Mouse (Mus musculus): ENCODE data around the gene Slc22a2.
"Not testable (repeated sequence)": the region's sequence is repeated elsewhere in the genome, so short reads cannot be mapped to it uniquely, and the experiment has no call there.

Gene Slc22a2

DNA sequence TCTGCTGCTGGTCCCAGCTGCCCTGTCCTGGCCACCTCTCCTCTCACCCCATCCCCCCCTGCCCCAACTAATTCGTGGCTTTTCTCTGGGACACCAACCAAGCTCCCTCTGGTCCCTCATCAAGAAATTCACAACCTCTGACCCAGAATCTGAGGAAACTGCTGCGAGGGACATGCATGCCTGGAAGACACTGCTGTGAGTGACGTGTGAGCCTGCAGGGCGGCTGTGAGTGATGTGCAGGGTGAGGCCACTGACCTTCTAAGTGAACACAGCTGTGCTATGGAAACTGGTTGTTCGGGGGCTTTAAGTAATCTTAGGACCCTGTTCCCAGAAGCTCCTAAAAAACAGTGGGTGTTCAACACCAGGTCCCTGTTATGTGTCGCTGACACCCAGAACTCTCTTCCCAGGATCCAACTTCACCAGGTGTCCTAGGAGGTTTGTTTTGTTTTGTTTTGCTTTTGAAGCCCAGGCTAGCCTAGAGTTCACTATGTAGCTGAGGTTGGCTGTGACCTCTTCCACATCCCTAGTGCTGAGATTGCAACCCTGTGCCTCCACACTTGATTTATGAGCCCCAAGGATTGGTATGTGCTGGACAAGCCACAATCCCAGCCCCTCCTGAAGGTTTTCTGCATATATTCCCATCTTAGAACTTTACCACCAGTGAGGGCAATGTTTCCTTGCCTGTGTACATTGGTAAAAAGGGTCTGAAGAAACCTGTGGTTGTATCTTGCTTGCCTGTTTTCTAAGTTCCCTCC lies 47.2 kb downstream of the Slc22a2 start:
- no peak for DNase-seq (ENCODE audit: low spot score in 2 of 2)

DNA sequence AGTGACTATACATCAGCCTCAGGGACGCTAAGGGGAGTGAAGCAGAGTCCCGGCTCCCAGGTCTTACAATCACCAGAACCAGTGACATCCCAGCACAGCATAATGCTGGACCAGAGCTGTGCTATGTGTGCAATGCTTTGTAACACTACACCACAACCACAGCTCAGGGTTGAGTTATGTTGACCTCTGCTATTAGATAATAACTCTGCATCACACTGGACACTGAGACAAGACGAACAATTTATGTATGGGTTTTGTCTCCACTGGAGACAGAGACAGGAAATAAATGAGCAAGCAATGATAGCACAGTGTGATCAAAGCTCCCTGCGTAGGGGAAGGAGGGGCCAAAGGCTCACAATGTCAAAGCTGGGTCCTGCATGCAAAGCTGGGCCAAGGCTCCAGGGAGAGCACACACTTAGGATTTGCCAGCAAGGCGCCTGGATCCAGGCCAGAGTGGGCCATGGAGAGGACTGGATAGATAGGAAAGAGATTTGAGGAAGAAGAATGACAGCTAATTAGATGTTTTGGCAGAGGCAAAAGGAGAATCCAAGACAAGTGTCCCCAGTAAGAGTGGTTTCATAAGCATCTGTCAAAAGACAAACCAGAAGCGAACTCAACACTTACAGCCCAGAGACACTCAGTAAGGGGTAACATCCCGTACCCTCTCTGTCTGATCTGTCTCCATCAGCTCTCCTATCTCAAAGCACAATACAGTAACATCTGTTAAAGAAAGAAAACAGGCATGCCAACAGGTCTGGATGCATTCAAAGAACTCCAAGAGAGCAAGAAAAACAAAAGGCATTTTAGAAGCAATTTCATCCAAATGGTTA lies 48.1 kb downstream of the Slc22a2 start:
- no peak for DNase-seq (ENCODE audit: low spot score in 2 of 2)

DNA sequence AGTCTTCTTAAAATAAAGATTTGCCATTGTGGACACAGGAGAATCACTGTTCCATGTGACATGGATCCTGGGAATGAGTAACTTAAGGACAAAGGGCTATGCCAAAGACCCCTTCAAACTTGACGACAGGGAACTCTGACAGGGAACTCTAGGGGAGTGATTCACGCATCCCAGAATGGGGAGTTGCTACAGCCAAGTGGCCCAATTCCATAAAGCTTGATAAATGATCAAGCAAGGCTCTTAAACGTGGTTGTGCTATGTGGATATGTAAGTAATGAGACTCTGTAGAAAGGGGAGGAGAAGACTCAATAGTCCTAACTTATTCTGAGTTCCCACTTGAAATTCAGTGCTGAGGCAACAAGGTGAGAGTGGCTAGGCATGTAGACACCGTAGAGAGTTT lies 50.9 kb downstream of the Slc22a2 start:
- no peak for DNase-seq (ENCODE audit: low spot score in 2 of 2)

DNA sequence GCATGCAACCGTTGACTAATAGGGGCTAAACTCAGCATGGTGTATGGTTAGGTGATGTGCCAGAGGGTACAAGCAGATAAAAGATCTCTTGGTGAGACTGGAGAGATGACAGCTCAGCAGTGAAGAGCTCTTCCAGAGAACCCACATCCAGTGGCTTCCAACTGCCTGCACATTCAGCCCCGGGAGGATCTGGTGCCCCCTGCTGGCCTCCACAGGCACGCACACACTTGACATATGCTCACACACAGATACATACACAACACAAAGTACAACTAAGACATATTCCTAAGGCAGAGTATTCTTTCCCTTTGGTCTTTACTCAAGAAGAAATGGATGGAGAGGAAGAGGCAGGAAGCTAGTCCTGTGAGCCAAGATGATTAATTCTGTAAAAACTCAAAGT lies 55.7 kb downstream of the Slc22a2 start:
- no peak for DNase-seq (ENCODE audit: low spot score in 2 of 2)

DNA sequence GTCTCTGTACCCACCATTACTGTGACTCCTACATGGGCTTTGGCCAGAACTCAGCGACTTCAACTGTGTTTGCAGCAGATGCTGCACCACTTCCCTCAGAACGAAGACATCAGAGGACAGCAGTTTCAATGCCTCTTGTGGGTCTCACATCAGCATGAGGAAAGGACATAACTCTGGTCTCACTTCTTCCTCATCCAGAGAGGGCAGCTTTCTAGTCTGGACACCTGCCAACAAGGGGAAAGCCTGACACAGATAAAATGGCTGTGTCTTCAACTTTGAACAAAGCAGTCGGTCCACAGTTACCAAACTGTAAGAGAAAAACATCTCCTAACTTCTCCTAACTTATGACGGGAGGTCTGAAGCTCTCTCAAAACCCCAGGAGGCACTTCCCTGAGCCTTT lies 57.2 kb downstream of the Slc22a2 start:
- no peak for DNase-seq (ENCODE audit: low spot score in 2 of 2)

DNA sequence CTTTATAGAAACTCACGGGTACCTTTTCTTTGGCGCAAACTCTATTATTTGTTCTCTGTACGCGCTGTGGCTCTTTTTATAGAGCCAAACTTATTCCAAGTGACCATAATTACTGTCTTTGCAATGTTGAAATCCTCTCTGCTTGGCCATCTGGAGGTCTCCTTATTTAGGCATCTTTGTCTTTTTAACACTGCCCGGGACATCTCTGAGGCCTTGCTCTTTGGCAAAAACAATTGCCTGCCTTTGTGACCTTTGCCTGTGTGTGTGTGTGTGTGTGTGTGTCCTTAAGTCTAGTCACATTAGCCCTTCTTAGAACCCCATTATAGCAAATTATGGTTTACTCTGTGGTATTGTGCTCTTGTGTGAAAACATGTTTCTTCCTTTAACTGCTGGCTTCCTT lies 61.5 kb downstream of the Slc22a2 start:
- DNase-seq (ENCODE audit: low spot score in 2 of 2), result no peak

DNA sequence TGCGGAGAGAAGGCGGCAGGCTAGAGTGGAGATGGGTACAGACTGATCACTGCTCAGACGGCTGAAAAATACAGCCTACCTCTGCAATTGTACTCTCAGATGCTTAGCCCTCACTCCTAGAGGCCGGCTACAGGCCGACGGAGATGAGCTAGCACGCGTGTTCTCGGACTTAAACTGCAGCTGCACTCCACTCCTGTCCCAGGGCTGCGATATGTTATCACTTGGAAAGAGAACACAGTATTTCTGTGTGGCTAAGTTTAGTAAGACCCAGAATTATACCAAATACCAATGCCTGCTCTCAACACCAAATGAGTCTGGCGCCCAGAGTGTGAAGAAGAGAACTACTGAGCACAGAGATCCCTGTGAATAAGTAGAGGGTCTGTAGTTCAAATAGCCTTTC lies 68.7 kb downstream of the Slc22a2 start:
- no peak for DNase-seq (ENCODE audit: low spot score in 2 of 2)

DNA sequence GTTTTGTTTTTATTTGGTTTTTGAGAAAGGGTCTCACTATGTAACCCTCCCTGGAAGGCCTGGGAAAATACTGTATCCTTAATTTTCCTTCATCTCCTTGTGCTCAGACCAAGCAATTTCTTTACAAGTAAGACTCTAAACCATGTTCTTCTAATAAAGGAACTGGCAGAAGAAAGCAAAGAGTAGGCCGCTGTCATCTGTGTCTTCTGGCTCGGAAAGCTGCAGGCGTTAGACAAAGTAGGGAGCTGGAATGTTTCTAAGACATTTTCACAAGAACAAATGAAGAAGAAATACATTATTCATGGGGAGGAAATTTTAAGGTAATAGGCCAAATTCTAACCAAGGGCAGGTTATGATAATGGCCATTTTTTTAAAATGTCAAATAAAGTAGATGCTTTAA lies 70.1 kb downstream of the Slc22a2 start:
- DNase-seq (ENCODE audit: low spot score in 2 of 2), result no peak

DNA sequence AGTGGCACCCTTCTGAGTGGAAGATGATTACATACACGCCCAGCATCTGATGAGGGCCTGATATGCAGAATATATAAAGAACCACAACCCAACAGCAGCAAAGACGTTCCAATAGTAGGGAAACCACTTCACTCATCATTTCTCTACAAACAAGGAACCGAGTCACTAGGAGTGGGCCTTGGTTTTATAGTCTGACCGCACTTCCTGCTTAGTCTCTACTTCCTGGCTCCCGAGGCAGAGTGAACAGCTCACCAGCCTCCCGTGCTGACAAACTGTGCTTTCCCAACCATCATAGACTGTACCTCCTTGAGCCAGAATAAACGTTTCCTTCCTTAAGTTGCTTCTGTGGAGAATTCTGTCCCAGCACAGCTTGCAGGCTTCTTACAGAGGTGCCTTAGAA lies 71.9 kb downstream of the Slc22a2 start:
- peak; percentile 9 to 33 for DNase-seq (ENCODE audit: low spot score in 2 of 2)

DNA sequence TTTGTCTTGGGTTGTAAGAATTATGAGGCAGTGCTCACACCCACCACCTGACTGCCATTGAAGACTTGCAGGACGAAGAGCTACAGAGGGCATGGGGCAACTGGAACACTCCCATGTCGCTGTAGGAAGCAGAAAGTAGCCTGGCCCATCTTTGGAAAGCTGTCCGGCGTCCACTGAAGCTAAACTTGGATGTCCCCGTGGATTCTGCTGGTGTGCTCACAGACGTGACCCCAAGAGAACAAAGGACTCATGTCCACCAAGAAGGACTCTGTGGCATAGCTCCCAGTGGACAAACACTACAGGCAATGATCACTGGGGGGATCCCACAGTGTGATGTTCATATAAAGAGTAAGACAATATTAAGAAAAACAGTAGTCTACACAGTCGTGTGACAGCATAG lies 74.9 kb downstream of the Slc22a2 start:
- no peak for DNase-seq (ENCODE audit: low spot score in 2 of 2)

DNA sequence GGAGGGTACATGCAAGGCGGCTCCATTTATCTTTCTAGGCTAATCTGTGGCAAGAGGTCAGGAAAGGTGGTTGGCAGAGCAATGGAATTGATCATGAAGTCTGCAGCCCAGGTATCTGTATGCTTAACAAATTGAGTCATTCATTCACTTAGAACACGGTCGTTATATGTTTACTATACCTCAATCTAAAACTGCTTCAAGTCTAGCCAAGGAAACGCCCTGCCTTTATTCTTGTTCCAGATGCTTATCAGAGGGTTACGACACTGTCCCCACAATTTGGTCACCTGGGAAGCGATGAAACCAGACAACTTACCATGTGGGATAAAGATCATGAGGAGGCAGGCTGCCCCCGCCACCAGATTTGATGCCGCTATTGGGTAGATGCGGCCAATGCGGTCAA lies 75.3 kb downstream of the Slc22a2 start:
- no peak for DNase-seq (ENCODE audit: low spot score in 2 of 2)

DNA sequence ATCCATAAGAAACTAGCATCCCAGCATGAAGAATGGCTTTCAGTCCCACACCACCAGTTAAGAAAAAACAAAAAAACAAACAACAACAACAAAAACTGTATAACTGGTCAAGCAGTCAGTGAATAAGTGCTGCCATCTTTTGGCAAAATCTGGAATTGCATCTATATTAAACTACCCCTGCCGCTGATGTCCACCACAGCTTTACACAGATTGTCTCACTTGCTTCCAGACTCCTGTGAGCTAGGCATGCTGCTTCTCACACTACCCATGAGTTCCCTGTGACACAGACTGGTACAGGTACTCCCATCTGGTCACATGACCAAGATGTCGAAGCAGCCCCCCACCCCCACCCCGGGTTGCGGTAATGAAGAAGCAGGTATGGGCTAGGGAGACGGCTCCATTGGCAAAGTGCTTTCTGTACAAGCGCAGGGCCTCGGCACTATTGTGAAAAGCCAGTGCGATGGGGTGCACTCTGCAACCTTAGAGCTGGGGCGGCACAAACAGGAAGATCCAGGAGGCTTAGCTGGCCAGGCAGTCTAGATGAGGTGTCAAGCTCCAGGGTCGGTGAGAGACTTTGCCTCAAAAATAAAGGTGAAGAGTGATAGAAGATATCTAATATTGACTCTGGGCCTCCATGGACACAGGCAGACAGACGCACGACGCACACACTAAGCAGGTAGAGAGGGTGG lies 76.8 kb downstream of the Slc22a2 start:
- DNase-seq (ENCODE audit: low spot score in 2 of 2), result peak in 1 of 2 experiments; percentile 39

DNA sequence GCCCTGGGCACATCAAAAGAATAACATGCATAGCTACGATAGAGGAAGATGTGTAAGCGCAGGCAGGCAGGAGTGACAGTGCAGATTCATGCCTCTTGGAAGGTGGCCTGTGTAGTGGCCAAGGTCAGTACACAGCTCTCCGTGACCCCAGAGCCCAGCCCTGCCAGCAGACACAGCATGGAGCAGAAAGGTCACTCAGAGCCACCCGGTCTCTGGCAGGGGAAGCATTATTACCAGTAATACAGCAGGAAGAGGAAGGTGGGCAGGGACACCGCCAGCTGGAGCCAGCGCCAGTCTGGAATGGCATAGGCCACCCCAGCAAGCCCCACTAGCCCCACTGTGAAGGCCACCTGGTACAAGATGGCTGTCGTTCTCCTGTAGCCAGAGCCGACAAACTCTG lies 80.2 kb downstream of the Slc22a2 start:
- no peak for DNase-seq (ENCODE audit: low spot score in 2 of 2)

DNA sequence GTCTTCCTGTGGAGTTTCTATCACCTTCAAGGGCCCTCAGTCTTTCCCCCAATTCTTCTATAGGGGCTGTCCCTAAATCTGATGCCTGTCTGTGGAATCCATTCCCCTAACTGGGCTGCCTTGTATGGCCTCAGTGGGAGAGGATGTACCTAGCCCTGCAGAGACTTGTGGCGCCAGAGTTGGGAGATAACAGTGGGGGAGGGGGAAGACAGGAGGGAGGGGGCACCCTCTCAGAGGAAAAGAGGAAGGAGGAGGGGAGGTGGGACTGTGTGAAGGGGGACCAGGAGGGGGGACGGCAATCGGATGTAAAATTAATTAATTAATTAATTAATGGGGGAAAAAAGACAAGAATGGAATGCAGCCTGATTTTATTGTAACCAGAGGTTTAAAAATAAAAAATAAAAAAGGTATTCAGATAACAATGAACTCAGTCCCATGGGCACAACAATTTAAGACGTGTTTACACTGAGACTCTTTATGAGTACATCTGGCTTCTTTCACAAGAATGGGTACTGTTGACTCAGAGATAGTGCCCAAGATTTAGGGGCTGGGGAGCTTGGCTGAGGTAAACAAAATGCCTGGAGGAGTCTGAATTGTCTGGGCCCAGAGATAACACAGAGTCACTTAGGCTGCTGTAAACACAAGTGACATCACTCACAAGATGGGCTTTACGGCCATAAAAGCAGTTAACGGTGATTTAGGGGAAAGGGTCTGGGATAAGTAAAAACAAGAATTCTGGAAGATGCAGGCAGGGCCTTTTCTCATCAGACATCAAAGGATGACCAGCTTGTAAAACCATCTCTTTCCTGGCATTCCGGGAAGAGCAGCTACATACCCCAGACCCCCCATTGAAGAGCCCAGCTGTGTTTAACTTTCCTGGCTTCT lies 84.8 kb downstream of the Slc22a2 start:
- no peak for DNase-seq (ENCODE audit: low spot score in 2 of 2)

DNA sequence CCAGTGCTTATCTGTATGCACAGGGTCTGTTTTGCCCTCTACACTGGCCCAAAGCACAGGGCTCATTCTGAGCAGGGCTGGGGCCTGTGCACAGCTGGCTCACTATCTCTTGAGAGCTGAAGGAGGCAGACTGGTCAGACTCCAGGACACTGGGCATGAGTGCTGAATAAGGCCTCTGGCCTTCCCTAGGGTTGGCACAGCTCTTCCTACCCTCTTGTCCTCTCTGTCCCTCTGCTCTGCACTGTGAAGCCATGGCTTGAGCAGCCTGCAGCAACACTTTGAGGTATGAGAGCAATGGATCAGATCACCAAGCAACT lies 85.4 kb downstream of the Slc22a2 start:
- DNase-seq (ENCODE audit: low spot score in 2 of 2), result no peak

DNA sequence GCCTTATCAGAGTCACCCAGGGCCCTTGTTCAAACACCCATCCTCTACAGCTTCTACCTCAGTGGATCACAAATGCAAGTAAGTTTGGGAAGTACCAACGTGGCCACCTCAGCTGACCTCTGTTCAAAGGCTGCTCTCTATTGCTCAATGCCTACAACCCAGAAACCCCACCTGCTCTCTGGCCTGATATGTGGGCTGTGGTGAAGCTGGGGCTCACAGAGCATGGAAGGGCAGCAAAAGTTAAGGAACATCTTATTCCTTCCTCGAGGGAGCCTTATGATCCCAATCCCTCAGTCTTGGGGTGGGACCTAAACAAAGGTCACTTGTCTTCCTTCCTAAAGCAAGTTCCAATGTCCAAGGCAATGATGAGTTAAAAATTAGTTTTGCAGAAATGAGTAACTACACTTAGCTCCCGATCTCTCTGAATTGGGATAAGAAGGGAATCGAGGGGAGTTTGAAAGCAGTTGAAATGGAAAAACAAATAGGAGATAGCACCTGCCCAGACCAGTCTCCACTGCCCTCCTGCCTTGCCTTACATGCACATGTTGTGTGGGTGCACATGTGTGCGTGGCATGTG lies 87.2 kb downstream of the Slc22a2 start:
- DNase-seq (ENCODE audit: low spot score in 2 of 2), result no peak

DNA sequence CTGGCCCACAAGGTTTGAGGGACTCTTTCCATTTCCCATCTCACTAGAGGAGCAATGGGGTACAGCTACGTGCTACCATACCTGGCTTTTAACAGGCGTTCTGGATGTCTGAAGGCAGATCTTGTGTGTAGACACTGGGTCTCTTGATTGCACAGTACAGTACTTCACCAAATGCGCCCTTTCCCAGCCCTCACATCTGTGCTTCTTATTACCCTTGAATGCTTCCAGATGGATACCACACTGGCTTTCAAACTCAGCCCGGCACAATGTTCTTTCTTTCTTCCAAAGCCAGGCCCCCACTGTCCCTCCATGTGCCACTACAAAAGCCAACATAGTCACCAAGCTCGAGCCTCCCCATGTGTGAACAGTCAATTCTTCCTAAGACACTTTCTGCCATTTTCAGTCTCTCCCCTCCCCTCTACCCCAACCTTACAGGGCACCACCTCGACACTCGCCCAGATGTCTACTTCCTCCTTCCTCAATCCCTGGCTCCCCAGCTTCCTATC lies 88.4 kb downstream of the Slc22a2 start:
- no peak for DNase-seq (ENCODE audit: low spot score in 2 of 2)

DNA sequence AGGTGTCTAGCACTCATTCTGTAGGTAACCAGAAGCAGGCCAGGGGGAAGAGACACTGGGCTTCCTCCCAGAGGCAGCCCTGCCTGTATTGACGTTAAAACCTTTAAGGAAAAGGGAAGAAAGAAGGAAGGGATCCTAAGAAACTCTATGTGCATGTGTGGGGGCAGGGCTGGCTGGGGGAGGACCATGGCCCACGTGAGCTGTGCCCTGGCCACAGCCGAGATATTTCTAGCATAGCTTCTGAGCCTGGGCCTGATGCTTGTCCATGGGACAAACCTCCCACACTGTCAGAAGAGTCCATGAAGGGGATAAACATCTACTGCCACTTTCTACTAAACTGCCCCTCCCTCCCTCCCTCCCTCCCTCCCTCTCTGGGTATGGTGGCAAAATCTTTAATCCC lies 89.9 kb downstream of the Slc22a2 start:
- no peak for DNase-seq (ENCODE audit: low spot score in 2 of 2)

DNA sequence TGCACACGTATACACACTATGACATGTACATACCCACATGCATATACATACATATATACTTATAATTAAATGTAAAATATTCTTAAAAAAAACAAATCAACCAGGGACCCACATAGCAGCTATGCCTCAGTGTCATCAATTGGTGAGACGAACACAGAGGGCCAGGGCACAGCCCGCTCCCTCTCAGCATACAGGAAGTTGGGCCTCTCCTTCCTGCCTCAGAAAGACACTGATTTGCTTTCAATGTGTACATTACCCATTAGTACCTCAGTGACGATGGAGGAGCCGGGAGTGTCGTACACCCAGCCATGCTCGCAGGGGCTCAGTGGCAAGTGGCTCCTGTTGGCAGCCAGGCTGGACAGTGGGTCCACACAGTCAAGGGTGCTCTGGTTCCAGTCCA lies 91.0 kb downstream of the Slc22a2 start:
- not testable (repeated sequence) for DNase-seq (ENCODE audit: low spot score in 2 of 2)

DNA sequence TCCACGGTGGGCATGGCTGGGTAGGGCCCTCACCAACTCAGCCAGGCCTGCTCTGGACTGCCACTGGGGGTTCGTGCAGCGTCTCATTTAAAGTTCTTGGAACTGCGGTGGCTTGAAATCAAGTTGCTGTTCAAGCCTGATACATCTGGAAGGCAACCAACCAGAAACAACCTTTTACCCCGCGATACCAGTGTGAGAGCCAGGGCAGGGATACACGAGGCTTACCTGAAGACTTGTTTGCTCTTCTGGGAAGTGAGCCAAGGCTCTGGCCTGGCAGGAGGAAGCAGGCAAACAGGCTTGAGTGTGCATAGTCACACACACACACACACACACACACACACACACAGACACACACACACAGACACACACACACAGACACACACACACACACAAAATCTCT lies 91.7 kb downstream of the Slc22a2 start, which contains the start of gene Slc22a1:
Slc22a1 (minus strand) TSS at position 184 of the 400 bp plus-strand sequence.
- no peak for DNase-seq (ENCODE audit: low spot score in 2 of 2)

DNA sequence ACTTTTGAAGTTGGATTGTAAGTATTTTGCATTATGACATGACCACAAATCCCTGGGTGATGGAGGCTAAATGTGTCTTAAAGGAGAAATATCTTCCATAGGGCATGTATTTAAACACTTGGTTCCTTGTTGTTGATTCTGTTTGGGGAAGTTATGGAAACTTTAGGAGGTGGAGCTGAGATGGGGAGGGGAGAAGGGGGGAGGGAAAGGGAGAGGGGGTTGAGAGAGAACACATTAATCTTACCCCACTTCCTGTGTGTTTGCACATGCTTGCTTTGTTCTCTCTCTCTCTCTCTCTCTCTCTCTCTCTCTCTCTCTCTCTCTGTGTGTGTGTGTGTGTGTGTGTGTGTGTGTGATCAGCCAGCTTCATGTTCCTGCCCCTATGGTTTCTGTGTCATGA lies 93.2 kb downstream of the Slc22a2 start:
- DNase-seq (ENCODE audit: low spot score in 2 of 2), result no peak
